In genomic region chr9:22070791-22071573, GRCm38 (mm10) we compare ENCODE assay signal across 7 mouse cellular contexts. TPM values are rescaled to one million over a fixed set of nuclear protein-coding genes. Genes with fewer than 3 reads are reported as not detected.
DNase-seq lines count a peak whose midpoint lies in the region; ATAC-seq lines count a peak whose summit lies in the region.

Gm49318 (minus strand) TSS chr9:22071259.
Zfp653 (minus strand) TSS chr9:22071376.

- peak within 1 kb of the TSS; percentile 47 for H3K4me2 ChIP-seq in embryonic facial prominence, embryonic 11.5 days (ENCODE audit: low read depth, low read length)
- peak within 1 kb of the TSS; percentile 36 for H3K4me2 ChIP-seq in limb, embryonic 11.5 days (ENCODE audit: low read depth, severe bottlenecking)
- H3K4me2 ChIP-seq in midbrain, embryonic 14.5 days (ENCODE audit: low read length), result peak within 1 kb of the TSS; percentile 62

- peak within 1 kb of the TSS; percentile 84 for H3K9ac ChIP-seq in embryonic facial prominence, embryonic 11.5 days (replicated peaks; ENCODE audit: low read length)
- peak within 1 kb of the TSS; percentile 82 for H3K9ac ChIP-seq in limb, embryonic 11.5 days (ENCODE audit: low read length)
- H3K9ac ChIP-seq in midbrain, embryonic 14.5 days (replicated peaks; ENCODE audit: low read length), result peak within 1 kb of the TSS; percentile 90

- no peaks in the 10 kb centered on the region for H3K27me3 ChIP-seq in embryonic facial prominence, embryonic 11.5 days (ENCODE audit: control insufficient read depth, insufficient read depth, low read length)
- no peaks in the 10 kb centered on the region for H3K27me3 ChIP-seq in limb, embryonic 11.5 days (ENCODE audit: control insufficient read depth, insufficient read depth, low read length)
- H3K27me3 ChIP-seq in midbrain, embryonic 14.5 days (ENCODE audit: control insufficient read depth, insufficient read depth, low read length), result no peaks in the 10 kb centered on the region

- H3K4me3 ChIP-seq in embryonic facial prominence, embryonic 11.5 days (ENCODE audit: low read depth, low read length), result peak within 1 kb of the TSS; percentile 64
- H3K4me3 ChIP-seq in limb, embryonic 11.5 days (ENCODE audit: low read depth, low read length), result peak within 1 kb of the TSS; percentile 62
- peak within 1 kb of the TSS; percentile 80 for H3K4me3 ChIP-seq in midbrain, embryonic 14.5 days (replicated peaks; ENCODE audit: low read depth, low read length)

- DNase-seq in adrenal gland, postnatal 14 days, result peak; percentile 98
- DNase-seq in embryonic facial prominence, embryonic 11.5 days (ENCODE audit: low spot score), result peak; percentile 97
- peak; percentile 100 for DNase-seq in heart, adult 11 months
- DNase-seq in kidney, adult 18-20 months, result peak; percentile 96
- DNase-seq in limb, embryonic 11.5 days (ENCODE audit: low spot score), result peak; percentile 96
- DNase-seq in midbrain, embryonic 14.5 days, result peak; percentile 99
- DNase-seq in spleen, adult 18-20 months, result peak; percentile 94

- under 1% methylated on average over 72 of the region's 87 CpGs for WGBS in embryonic facial prominence, embryonic 11.5 days
- 0% methylated on average over 74 of the region's 87 CpGs for WGBS in limb, embryonic 11.5 days
- WGBS in midbrain, embryonic 14.5 days, result under 1% methylated on average over 76 of the region's 87 CpGs

- H3K27ac ChIP-seq in embryonic facial prominence, embryonic 11.5 days (replicated peaks; ENCODE audit: low read depth, low read length), result peak within 1 kb of the TSS; percentile 92
- peak within 1 kb of the TSS; percentile 94 for H3K27ac ChIP-seq in limb, embryonic 11.5 days (replicated peaks; ENCODE audit: low read depth, low read length)
- H3K27ac ChIP-seq in midbrain, embryonic 14.5 days (replicated peaks; ENCODE audit: low read depth, low read length), result peak within 1 kb of the TSS; percentile 98

- no peaks in the 10 kb centered on the region for H3K4me1 ChIP-seq in embryonic facial prominence, embryonic 11.5 days (ENCODE audit: control insufficient read depth, insufficient read depth, low read length)
- H3K4me1 ChIP-seq in limb, embryonic 11.5 days (ENCODE audit: control insufficient read depth, insufficient read depth, low read length), result peaks cover 5% of the 10 kb centered on the region; the same call in 1 of the 2 replicates
- 0 out of 2 replicates have a peak, but pooled peaks cover 9% of the 10 kb centered on the region for H3K4me1 ChIP-seq in midbrain, embryonic 14.5 days (ENCODE audit: control insufficient read depth, insufficient read depth, low read length)

- no peaks in the 10 kb centered on the region for H3K9me3 ChIP-seq in embryonic facial prominence, embryonic 11.5 days (replicated peaks; ENCODE audit: control insufficient read depth, low read length)
- no peaks in the 10 kb centered on the region for H3K9me3 ChIP-seq in limb, embryonic 11.5 days (ENCODE audit: control insufficient read depth, low read length)
- H3K9me3 ChIP-seq in midbrain, embryonic 14.5 days (ENCODE audit: control insufficient read depth, low read length), result no peaks in the 10 kb centered on the region

- peak; percentile 98 for ATAC-seq in embryonic facial prominence, embryonic 11.5 days (replicated peaks; ENCODE audit: insufficient number of reproducible peaks, low FRiP score, low TSS enrichment, low read depth)
- peak; percentile 94 for ATAC-seq in limb, embryonic 11.5 days (ENCODE audit: insufficient number of reproducible peaks, low FRiP score, low TSS enrichment, low read depth)
- peak; percentile 96 for ATAC-seq in midbrain, embryonic 14.5 days (ENCODE audit: low FRiP score, low TSS enrichment)

- no peaks in the 10 kb centered on the region; the same call in 1 of the 2 replicates for H3K36me3 ChIP-seq in embryonic facial prominence, embryonic 11.5 days (replicated peaks; ENCODE audit: control insufficient read depth, insufficient read depth, low read depth, low read length)
- 0 out of 2 replicates have a peak, but pooled peaks cover 2% of the 10 kb centered on the region for H3K36me3 ChIP-seq in limb, embryonic 11.5 days (ENCODE audit: control insufficient read depth, insufficient read depth, low read length)
- peaks cover 38% of the 10 kb centered on the region for H3K36me3 ChIP-seq in midbrain, embryonic 14.5 days (ENCODE audit: control insufficient read depth, insufficient read depth, low read length)

RNA-seq across cellular contexts. Expression of gene Gm49318, which starts in this region (rescaled TPM):
- not detected in 2 replicates for total RNA-seq in adrenal gland, postnatal 14 days (2021)
- not detected in 2 replicates for polyA plus RNA-seq in embryonic facial prominence, embryonic 11.5 days (2014; fragmentation: Nextera tagmentation; extraction: Ambion mirVana)
- not detected in 2 replicates for polyA plus RNA-seq in limb, embryonic 11.5 days (2014; fragmentation: Nextera tagmentation; extraction: Ambion mirVana)
- not detected in 2 replicates for polyA plus RNA-seq in midbrain, embryonic 14.5 days (2014; fragmentation: Nextera tagmentation; extraction: Ambion mirVana)

RNA-seq across cellular contexts. Expression of gene Zfp653, which starts in this region (rescaled TPM):
- total RNA-seq in adrenal gland, postnatal 14 days (2021), result 9.1 and 10.1 TPM in 2 replicates
- polyA plus RNA-seq in embryonic facial prominence, embryonic 11.5 days (2014; fragmentation: Nextera tagmentation; extraction: Ambion mirVana), result 5.5 and 7.1 TPM in 2 replicates
- 5.8 and 8.7 TPM in 2 replicates for polyA plus RNA-seq in limb, embryonic 11.5 days (2014; fragmentation: Nextera tagmentation; extraction: Ambion mirVana)
- 14.7 and 18.1 TPM in 2 replicates for polyA plus RNA-seq in midbrain, embryonic 14.5 days (2014; fragmentation: Nextera tagmentation; extraction: Ambion mirVana)

Comparison
In these comparisons a context has a peak if more than half of its experiments do, and no peak if none do; other contexts are left out.
1. Peak in every context shown above with its lines: DNase-seq, ATAC-seq, H3K4me3 ChIP-seq and H3K27ac ChIP-seq.